Mouse (Mus musculus) lung, postnatal 10 days (tissue): ENCODE results near the gene Olfr628.
"Not testable (repeated sequence)": the region's sequence is repeated elsewhere in the genome, so short reads cannot be mapped to it uniquely, and the experiment has no call there.

Source experiments
- DNase-seq: peaks from one replicate; pipeline ENCODE4 v3.0.0; 2021

Gene Olfr628

GRCm38 (mm10) chr7:103730074-103730473, at the start of gene Olfr628:
TSS of gene Olfr628 (plus strand) at chr7:103730374.
- no peak for DNase-seq

DNA sequence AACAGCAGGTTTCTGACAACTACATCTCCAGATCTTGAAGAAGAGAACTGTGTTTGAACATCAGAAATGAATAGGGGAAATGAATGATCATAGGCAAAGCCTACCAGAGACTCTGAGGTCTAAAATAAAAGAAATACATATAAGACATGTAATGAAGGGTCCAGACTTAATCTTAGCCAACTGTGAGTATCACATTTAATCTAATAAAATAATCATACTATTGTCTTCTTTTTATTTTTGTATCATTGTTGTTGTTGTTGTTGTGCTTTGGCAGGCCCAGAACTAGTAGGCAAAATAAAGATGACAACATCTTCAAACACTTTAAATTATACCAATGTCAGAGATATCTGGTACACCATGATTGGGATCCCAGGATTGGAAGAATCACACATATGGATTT, 47.8 kb upstream of the Olfr628 start, which contains the start of gene Olfr625-ps1:
Olfr625-ps1 (plus strand) TSS at position 301 of the 400 bp plus-strand sequence.
- DNase-seq: no peak

DNA sequence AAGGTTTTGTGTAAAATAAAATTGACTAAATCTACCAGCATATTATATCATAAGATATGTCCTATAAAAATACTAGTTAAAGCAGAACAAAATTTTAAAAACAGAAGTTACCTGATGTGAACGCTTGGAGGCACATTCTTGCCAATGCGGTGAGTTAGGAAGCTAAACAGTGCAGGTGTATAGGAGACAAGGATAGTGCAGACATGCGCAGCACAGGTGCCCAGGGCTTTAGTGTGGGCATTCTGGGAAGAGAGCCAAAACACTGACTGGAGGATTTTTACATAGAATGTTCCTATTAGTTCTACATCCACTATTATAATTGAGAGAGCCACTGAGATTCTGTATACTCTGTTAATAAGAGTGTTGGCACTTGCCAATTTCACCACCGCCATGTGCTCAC, 30.7 kb upstream of the Olfr628 start:
- DNase-seq: no peak

DNA sequence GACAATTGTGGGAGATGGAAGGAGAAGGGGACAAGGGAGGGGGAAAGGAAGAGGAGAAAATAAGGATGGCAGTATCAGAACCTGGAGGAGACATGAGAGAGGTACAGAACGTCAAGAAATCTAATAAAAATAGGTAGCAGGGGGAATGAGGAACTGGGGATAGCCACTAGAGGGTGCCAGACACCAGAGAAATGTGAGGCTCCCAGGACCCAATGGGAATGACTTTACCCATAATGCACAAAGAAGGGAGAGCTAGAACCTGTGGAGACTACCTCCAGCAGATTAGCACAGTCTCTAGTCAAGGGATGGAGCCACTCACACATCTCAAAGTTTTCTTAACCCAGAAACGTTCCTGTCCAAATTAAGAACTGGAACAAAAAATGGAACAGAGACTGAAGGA, 18.1 kb upstream of the Olfr628 start:
- DNase-seq: no peak

DNA sequence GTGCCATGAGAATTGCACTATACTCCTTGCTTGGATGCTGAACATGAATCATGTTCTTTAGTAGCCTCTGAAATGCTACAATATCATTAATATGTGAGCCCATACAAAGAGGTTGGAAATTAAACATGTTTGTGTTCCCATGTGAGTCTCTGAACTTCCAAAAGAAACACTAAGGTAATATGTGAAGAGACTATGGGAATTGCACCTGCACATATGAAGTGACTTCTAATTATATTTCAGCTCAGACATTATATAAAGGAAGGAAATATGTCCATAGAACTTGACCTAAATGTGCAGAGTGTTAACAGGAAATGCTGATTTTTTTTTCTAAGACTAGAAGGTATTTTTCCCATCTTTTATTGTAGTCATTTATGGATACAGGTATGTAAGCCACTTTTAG, 15.8 kb upstream of the Olfr628 start, which contains the start of gene Olfr243:
Olfr243 (plus strand) TSS at position 301 of the 400 bp plus-strand sequence.
- DNase-seq: no peak

DNA sequence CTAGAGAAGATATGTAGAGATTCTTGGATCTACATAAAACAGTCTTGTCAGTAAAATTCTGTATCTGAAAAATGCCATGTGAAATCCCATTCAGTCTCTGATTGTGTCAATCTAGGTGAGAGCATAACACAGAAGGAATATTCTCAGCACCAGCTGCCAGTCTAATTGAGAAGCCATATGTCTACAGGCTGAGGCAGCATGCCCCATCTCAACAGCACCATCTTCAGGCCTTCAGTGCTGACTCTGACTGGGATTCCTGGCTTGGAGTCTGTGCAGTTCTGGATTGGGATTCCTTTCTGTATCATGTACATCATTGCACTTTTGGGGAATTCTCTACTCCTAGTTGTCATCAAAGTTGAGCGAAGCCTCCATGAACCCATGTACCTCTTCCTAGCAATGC, 13.8 kb upstream of the Olfr628 start:
- DNase-seq: not testable (repeated sequence)

- DNase-seq: no peak
Measured at GRCm38 (mm10) chr7:103744843-103745242, 14.7 kb downstream of the Olfr628 start, which contains the start of gene Olfr629. TSS of gene Olfr629 (minus strand) at chr7:103744943.

GRCm38 (mm10) chr7:103757233-103757632, 27.1 kb downstream of the Olfr628 start, which contains the start of gene Olfr630:
TSS of gene Olfr630 (minus strand) at chr7:103757333.
- no peak for DNase-seq

DNA sequence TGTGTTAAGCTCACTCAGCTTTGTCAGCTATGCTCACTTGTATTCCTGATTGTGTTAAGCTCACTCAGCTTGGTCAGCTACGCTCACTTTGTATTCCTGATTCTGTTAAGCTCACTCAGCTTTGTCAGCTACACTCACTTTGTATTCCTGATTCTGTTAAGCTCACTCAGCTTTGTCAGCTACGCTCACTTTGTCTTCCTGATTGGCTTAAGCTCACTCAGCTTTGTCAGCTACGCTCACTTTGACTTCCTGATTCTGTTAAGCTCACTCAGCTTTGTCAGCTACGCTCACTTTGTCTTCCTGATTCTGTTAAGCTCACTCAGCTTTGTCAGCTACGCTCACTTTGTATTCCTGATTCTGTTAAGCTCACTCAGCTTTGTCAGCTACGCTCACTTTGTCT, 32.0 kb downstream of the Olfr628 start:
- DNase-seq: not testable (repeated sequence)

DNA sequence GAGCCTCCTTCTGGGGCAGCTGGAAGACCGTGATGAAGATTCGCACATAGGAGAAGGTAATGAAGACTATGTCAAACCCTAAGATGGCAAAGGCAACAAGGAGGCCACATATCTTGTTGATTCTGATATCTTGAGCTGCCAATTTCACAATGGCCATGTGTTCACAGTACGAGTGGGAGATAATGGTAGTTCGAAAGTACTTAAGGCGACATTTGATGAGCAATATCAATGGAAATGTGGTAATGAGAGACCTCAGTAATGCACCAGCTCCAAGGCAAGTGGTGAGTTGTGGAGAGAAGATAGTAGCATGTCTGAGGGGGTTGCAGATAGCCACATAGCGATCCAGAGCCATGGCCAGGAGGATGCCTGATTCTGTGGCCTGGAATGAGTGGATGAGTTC, 37.5 kb downstream of the Olfr628 start:
- not testable (repeated sequence) for DNase-seq

DNA sequence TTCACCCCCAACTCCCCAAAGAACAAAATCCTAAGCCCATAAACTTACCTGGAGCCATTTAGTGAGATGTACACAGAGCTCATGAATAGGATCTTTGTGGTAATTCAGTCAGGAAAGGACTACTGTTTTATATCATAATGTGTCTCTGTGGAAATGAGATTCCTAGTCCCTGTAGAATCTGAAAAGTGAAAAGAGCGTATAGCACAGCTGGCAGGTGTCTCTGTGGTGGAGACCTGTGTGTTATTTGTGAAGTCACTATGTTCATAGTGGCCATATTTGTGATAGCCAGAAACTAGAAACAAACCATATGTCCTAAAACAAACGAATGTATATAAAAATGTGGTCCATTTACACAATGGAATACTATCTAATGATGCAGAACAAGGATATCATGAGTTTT, 41.3 kb downstream of the Olfr628 start, which contains the start of gene Olfr69:
Olfr69 (minus strand) TSS at position 101 of the 400 bp plus-strand sequence.
- no peak for DNase-seq

DNA sequence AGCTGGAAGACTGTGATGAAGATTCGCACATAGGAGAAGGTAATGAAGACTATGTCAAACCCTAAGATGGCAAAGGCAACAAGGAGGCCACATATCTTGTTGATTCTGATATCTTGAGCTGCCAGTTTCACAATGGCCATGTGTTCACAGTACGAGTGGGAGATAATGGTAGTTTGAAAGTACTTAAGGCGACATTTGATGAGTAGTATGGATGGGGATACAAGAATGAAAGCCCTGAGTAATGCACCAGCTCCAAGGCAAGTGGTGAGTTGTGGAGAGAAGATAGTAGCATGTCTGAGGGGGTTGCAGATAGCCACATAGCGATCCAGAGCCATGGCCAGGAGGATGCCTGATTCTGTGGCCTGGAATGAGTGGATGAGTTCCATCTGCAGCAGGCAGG, 47.5 kb downstream of the Olfr628 start:
- DNase-seq: not testable (repeated sequence)

DNA sequence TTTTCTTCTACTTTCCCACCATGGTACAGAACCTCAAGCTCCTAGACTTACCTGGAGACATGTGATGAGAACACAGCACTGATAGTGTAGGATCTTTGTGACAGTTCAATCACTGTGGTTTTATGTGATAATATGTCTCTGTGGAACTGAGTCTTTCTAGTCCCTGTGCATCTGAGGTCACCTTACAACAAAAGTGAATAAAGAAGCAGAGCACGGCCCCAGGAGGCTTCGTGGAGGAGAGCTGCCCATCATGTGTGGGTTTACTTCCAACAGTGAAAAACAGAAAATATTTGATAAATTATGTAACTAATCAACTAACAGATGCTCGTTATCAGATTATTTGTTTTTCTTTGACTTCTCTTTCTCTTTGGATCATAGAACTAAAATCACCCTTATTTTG, 49.4 kb downstream of the Olfr628 start, which contains the start of gene Olfr68:
Olfr68 (minus strand) TSS at position 101 of the 400 bp plus-strand sequence.
- DNase-seq: no peak
